Mouse (Mus musculus) ES-CJ7 (cell line): ENCODE results near the gene Crnkl1.
A peak's percentile ranks its signal among the peaks of the same experiment; 100 is the strongest.

Experiments used
- DNase-seq: peaks from one replicate; pipeline ENCODE4 v3.0.0; 2011; ENCODE audit warnings: low read depth, low spot score

Gene Crnkl1

GRCm38 (mm10) chr2:145874879-145875482 lies 59.8 kb downstream of the Crnkl1 start:
- peak; percentile 22 for DNase-seq

- DNase-seq, result no peak
Measured at GRCm38 (mm10) chr2:145873953-145874352, 60.9 kb downstream of the Crnkl1 start.

- DNase-seq, result no peak
Measured at GRCm38 (mm10) chr2:145872099-145872498, 62.7 kb downstream of the Crnkl1 start.

- DNase-seq, result no peak
Measured at GRCm38 (mm10) chr2:145871308-145871707, 63.5 kb downstream of the Crnkl1 start.
